Mouse (Mus musculus) hindbrain, embryonic 10.5 days (tissue): Measurements from ENCODE around the gene Gm20721. TPM values are rescaled to one million over a fixed set of nuclear protein-coding genes. Genes with fewer than 3 reads are reported as not detected.

Source experiments
- DNase-seq: peaks from one replicate; pipeline ENCODE4 v3.0.0-alpha.2; 2017; ENCODE audit warnings: low spot score
- H3K27ac ChIP-seq: fragments of 300-500 bp; sonication (generic); 2 replicates; pipeline ENCODE4 v1.5.1; 2016; ENCODE audit warnings: mild to moderate bottlenecking, moderate library complexity
- H3K27me3 ChIP-seq: fragments of 300-500 bp; sonication (generic); 2 replicates; pipeline ENCODE4 v1.6.1; 2016; ENCODE audit warnings: mild to moderate bottlenecking; ENCODE audit not compliant: poor library complexity, insufficient read depth, severe bottlenecking
- H3K36me3 ChIP-seq: fragments of 300-500 bp; sonication (generic); 2 replicates; pipeline ENCODE4 v1.6.1; 2016; ENCODE audit warnings: mild to moderate bottlenecking, moderate library complexity
- H3K4me1 ChIP-seq: fragments of 300-500 bp; sonication (generic); replicated peaks from 2 replicates; pipeline ENCODE4 v1.6.1; 2016; ENCODE audit warnings: mild to moderate bottlenecking
- H3K4me3 ChIP-seq: fragments of 300-500 bp; sonication (generic); 2 replicates; pipeline ENCODE4 v1.5.1; 2016; ENCODE audit warnings: mild to moderate bottlenecking, moderate library complexity
- H3K9me3 ChIP-seq: fragments of 300-500 bp; sonication (generic); 2 replicates; pipeline ENCODE4 v1.6.1; 2016; ENCODE audit warnings: mild to moderate bottlenecking, moderate library complexity
- WGBS: fragments of 180-500 bp; shearing (Covaris S2); methylation state at CpG from one replicate; pipeline ENCODE4 v1.1.7; 2016; 5-methylcytosine and 5-hydroxymethylcytosine counted together
- polyA plus RNA-seq: library from polyadenylated mRNA; unstranded; fragments of >200 nt; fragmentation: Nextera tagmentation; extraction: Ambion mirVana; gene quantifications from 2 replicates; pipeline ENCODE4 v1.2.1, GENCODE M21; 2016

Gene Gm20721
- polyA plus RNA-seq, 1 experiment from 2014 or later: 10.5 TPM

GRCm38 (mm10) chr2:174291029-174291661 is 55.4 kb downstream of the Gm20721 start:
- DNase-seq: no peak
- H3K27ac ChIP-seq: peak overlapping the region; percentile 35; the same call in 1 of the 2 replicates
- WGBS: 60% methylated on average over 8 of the region's 8 CpGs
- peaks cover 33% of the 10 kb centered on the region for H3K9me3 ChIP-seq
- peaks cover 35% of the 10 kb centered on the region for H3K27me3 ChIP-seq
- peaks cover 76% of the 10 kb centered on the region for H3K36me3 ChIP-seq
- peaks cover 55% of the 10 kb centered on the region for H3K4me1 ChIP-seq
- peak overlapping the region; percentile 49 for H3K4me3 ChIP-seq

GRCm38 (mm10) chr2:174288673-174289430 is 57.7 kb downstream of the Gm20721 start:
- Histone ChIP-seq H3K4me3 (no peak overlapping the region), H3K9me3 (peaks cover 36% of the 10 kb centered on the region), H3K4me1 (peaks cover 75% of the 10 kb centered on the region), H3K36me3 (peaks cover 91% of the 10 kb centered on the region), H3K27ac (no peak overlapping the region), H3K27me3 (peaks cover 56% of the 10 kb centered on the region)
- WGBS: 57% methylated on average over 12 of the region's 12 CpGs
- DNase-seq: no peak

GRCm38 (mm10) chr2:174287921-174288320 is 58.6 kb downstream of the Gm20721 start:
- peaks cover 95% of the 10 kb centered on the region for H3K36me3 ChIP-seq
- peaks cover 72% of the 10 kb centered on the region for H3K4me1 ChIP-seq
- 32% methylated on average over 7 of the region's 7 CpGs for WGBS
- H3K27me3 ChIP-seq: peaks cover 56% of the 10 kb centered on the region
- H3K27ac ChIP-seq: no peak overlapping the region
- H3K4me3 ChIP-seq: no peak overlapping the region
- DNase-seq: no peak
- peaks cover 36% of the 10 kb centered on the region for H3K9me3 ChIP-seq

- Histone ChIP-seq H3K36me3 (peaks cover 99% of the 10 kb centered on the region), H3K4me3 (peak overlapping the region; percentile 16)
These were observed 60.5 kb downstream of the Gm20721 start for GRCm38 (mm10) chr2:174285921-174286470.

GRCm38 (mm10) chr2:174284807-174285457 is 61.6 kb downstream of the Gm20721 start:
- Histone ChIP-seq H3K4me3 (peak overlapping the region; percentile 48), H3K36me3 (peaks cover 100% of the 10 kb centered on the region), H3K4me1 (peaks cover 43% of the 10 kb centered on the region; the same call in 1 of the 2 replicates), H3K27ac (no peak overlapping the region), H3K9me3 (peaks cover 36% of the 10 kb centered on the region), H3K27me3 (peaks cover 56% of the 10 kb centered on the region)
- peak; percentile 40 for DNase-seq
- WGBS: 44% methylated on average over 58 of the region's 58 CpGs

More at GRCm38 (mm10) chr2:174285921-174286470, 60.5 kb downstream of the Gm20721 start:
- 54% methylated on average over 34 of the region's 34 CpGs for WGBS
- DNase-seq: peak; percentile 35
- Histone ChIP-seq H3K27ac (no peak overlapping the region), H3K27me3 (peaks cover 56% of the 10 kb centered on the region), H3K4me1 (peaks cover 54% of the 10 kb centered on the region), H3K9me3 (peaks cover 36% of the 10 kb centered on the region)

GRCm38 (mm10) chr2:174284011-174284410 is 62.5 kb downstream of the Gm20721 start, which contains the start of gene Gnas:
Gene Gnas (plus strand): TSS chr2:174284320.
- no peak within 1 kb of the TSS for H3K27ac ChIP-seq
- peaks cover 50% of the 10 kb centered on the region for H3K27me3 ChIP-seq
- peaks cover 100% of the 10 kb centered on the region for H3K36me3 ChIP-seq
- 54% methylated on average over 19 of the region's 19 CpGs for WGBS
- peaks cover 36% of the 10 kb centered on the region for H3K9me3 ChIP-seq
- peak; percentile 67 for DNase-seq
- H3K4me3 ChIP-seq: peak within 1 kb of the TSS; percentile 48
- H3K4me1 ChIP-seq: peaks cover 35% of the 10 kb centered on the region; the same call in 1 of the 2 replicates

- no peak overlapping the region for H3K27ac ChIP-seq
- H3K4me3 ChIP-seq: peak overlapping the region; percentile 48
- peaks cover 36% of the 10 kb centered on the region for H3K9me3 ChIP-seq
- no peak for DNase-seq
- peaks cover 44% of the 10 kb centered on the region for H3K27me3 ChIP-seq
- 54% methylated on average over 11 of the region's 11 CpGs for WGBS
- H3K36me3 ChIP-seq: peaks cover 100% of the 10 kb centered on the region
- peaks cover 31% of the 10 kb centered on the region; the same call in 1 of the 2 replicates for H3K4me1 ChIP-seq
These were observed 63.2 kb downstream of the Gm20721 start for GRCm38 (mm10) chr2:174283341-174283740.

Other genes starting within 250 kb of the Gm20721 start
- gene Npepl1, start 236.4 kb downstream of the Gm20721 start, polyA plus RNA-seq: 35.0 and 37.6 TPM in 2 replicates
- gene Gnas, start 62.4 kb downstream of the Gm20721 start, polyA plus RNA-seq: 1,166 and 1,270 TPM in 2 replicates
- gene Nelfcd, start 69.1 kb upstream of the Gm20721 start, polyA plus RNA-seq: 196 TPM in 2 replicates
- gene Ctsz, start 92.3 kb upstream of the Gm20721 start, polyA plus RNA-seq: 104 and 109 TPM in 2 replicates
- gene Tubb1, start 104.0 kb upstream of the Gm20721 start, polyA plus RNA-seq: 5.5 and 5.7 TPM in 2 replicates
- gene Atp5e, start 117.4 kb upstream of the Gm20721 start, polyA plus RNA-seq: 623 and 749 TPM in 2 replicates
- 122 and 127 TPM in 2 replicates for gene Prelid3b, start 126.4 kb upstream of the Gm20721 start, polyA plus RNA-seq